Mouse (Mus musculus) stomach, postnatal 0 days (tissue): ENCODE data around the gene Auts2.

Experiments used
- CTCF ChIP-seq: IDR thresholded peaks from 2 replicates; pipeline ENCODE4 v1.5.1; 2016; ENCODE audit warnings: antibody characterized with exemption, low read depth, mild to moderate bottlenecking, moderate library complexity
- EP300 ChIP-seq: optimal IDR thresholded peaks from 2 replicates; pipeline ENCODE3; 2016; ENCODE audit warnings: antibody characterized with exemption

GRCm38 (mm10) chr5:131524900-131525465 lies 1018.2 kb downstream of the Auts2 start:
- no peak for TF ChIP-seq CTCF
- TF ChIP-seq EP300, result no peak
